Mouse (Mus musculus) cerebellum, adult 2 months (tissue): Measurements from ENCODE around the gene Lmo1.

Source experiments
- CTCF ChIP-seq: fragments of 200-500 bp; IDR thresholded peaks from 2 replicates; pipeline ENCODE4 v1.5.1; 2011; ENCODE audit warnings: low read depth, mild to moderate bottlenecking, control low read depth, low read length, moderate library complexity, borderline replicate concordance; ENCODE audit not compliant: insufficient read depth
- POLR2A ChIP-seq: fragments of 200-500 bp; IDR thresholded peaks from 2 replicates; pipeline ENCODE4 v1.6.1; 2011; ENCODE audit warnings: low read length, control low read depth, borderline replicate concordance; ENCODE audit not compliant: insufficient read depth

GRCm38 (mm10) chr7:109185975-109186374, 11.0 kb upstream of the Lmo1 start:
- TF ChIP-seq CTCF: no peak
- TF ChIP-seq POLR2A: no peak
